Mouse (Mus musculus): Measurements from ENCODE around the gene Rem1. TPM values are rescaled to one million over a fixed set of nuclear protein-coding genes. Genes with fewer than 3 reads are reported as not detected.

The Rem1 gene
- polyA plus RNA-seq, 1 experiment from 2014 or later, result 1.3 TPM

GRCm38 (mm10) chr2:152612193-152612592, 14.6 kb upstream of the Rem1 start:
- ATAC-seq, result no peak

DNA sequence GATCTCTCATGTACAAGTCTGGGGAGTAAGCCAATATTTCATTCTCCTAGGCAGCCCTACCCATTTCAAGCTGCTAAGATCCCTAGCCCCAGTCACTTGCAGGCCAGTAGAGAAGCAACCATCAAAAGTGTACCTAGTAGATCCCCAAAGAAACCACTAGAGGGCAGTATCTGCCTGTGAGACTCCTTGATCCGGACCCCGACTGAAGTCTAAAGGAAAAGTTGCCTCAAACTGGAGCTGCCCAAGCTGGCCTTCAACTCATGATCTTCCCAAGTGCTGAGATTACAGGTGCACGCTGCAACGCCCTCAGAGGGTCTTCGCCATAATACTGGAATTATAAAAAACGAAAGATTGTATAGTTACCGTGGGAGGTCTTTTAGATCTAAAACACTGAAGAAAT, 11.2 kb upstream of the Rem1 start:
- 11% methylated on average over 7 of the region's 7 CpGs for WGBS (ENCODE audit: insufficient replicate concordance)
- Histone ChIP-seq H3K27me3 (replicated peaks) (0 out of 2 replicates have a peak, but pooled peaks cover 14% of the 10 kb centered on the region), H3K4me3 (no peak overlapping the region), H3K9ac (no peak overlapping the region), H3K9me3 (replicated peaks) (no peaks in the 10 kb centered on the region), H3K4me2 (no peak overlapping the region), H3K36me3 (no peaks in the 10 kb centered on the region), H3K27ac (no peak overlapping the region), H3K4me1 (no peaks in the 10 kb centered on the region)
- ATAC-seq, result no peak

More at GRCm38 (mm10) chr2:152612193-152612592, 14.6 kb upstream of the Rem1 start:
- Histone ChIP-seq H3K27ac (no peak overlapping the region), H3K27me3 (replicated peaks) (no peaks in the 10 kb centered on the region), H3K9ac (no peak overlapping the region), H3K36me3 (no peaks in the 10 kb centered on the region), H3K4me1 (no peaks in the 10 kb centered on the region), H3K4me2 (no peak overlapping the region), H3K9me3 (replicated peaks) (no peaks in the 10 kb centered on the region), H3K4me3 (no peak overlapping the region)
- WGBS (ENCODE audit: insufficient replicate concordance), result 56% methylated on average over 8 of the region's 8 CpGs

- H3K36me3 ChIP-seq, result no peaks in the 10 kb centered on the region
- H3K27me3 ChIP-seq (replicated peaks), result peaks cover 23% of the 10 kb centered on the region
- WGBS (ENCODE audit: insufficient replicate concordance), result 28% methylated on average over 6 of the region's 6 CpGs
- ATAC-seq, result no peak
- H3K9ac ChIP-seq, result no peak overlapping the region
- H3K4me2 ChIP-seq, result no peak overlapping the region
- H3K4me1 ChIP-seq, result no peaks in the 10 kb centered on the region
- H3K27ac ChIP-seq, result no peak overlapping the region
- no peaks in the 10 kb centered on the region for H3K9me3 ChIP-seq (replicated peaks)
- H3K4me3 ChIP-seq, result no peak overlapping the region
These were observed 10.3 kb upstream of the Rem1 start for GRCm38 (mm10) chr2:152616470-152616869.

GRCm38 (mm10) chr2:152617374-152617773, 9.4 kb upstream of the Rem1 start:
- no peak for ATAC-seq
- no peaks in the 10 kb centered on the region for H3K4me1 ChIP-seq

GRCm38 (mm10) chr2:152620367-152621134, 6.2 kb upstream of the Rem1 start:
- ATAC-seq, result no peak
- Histone ChIP-seq H3K9me3 (replicated peaks) (no peaks in the 10 kb centered on the region), H3K27ac (no peak overlapping the region), H3K27me3 (replicated peaks) (peaks cover 41% of the 10 kb centered on the region), H3K4me3 (no peak overlapping the region), H3K36me3 (no peaks in the 10 kb centered on the region), H3K9ac (no peak overlapping the region), H3K4me2 (no peak overlapping the region), H3K4me1 (no peaks in the 10 kb centered on the region)
- WGBS (ENCODE audit: insufficient replicate concordance), result 40% methylated on average over 9 of the region's 9 CpGs

More at GRCm38 (mm10) chr2:152617374-152617773, 9.4 kb upstream of the Rem1 start:
- H3K9ac ChIP-seq, result no peak overlapping the region
- no peak overlapping the region for H3K4me2 ChIP-seq
- no peaks in the 10 kb centered on the region for H3K9me3 ChIP-seq (replicated peaks)
- no peak overlapping the region for H3K4me3 ChIP-seq
- no peak overlapping the region for H3K27ac ChIP-seq
- H3K27me3 ChIP-seq (replicated peaks), result peaks cover 28% of the 10 kb centered on the region
- 44% methylated on average over 5 of the region's 5 CpGs for WGBS (ENCODE audit: insufficient replicate concordance)
- H3K36me3 ChIP-seq, result no peaks in the 10 kb centered on the region

DNA sequence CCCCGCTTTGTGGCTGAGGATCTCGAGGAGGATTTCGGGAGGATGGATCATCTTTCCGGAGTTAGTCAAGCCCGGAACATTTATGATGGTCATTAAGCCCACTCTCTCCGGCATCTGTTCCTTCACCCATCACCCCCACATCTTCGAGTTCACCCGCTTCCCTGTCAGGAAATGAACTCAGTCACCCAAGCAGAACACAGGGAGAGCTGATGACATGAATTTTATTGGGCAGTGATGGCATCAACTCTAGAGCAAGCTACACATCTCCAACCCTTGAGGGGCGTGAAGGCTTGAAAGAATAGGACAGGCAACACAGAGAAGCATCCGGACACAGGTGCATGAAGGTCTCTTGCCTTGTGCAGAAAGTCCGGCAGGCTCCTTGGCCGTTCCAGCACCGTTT, 4.6 kb upstream of the Rem1 start:
- H3K4me2 ChIP-seq, result no peak overlapping the region
- H3K4me3 ChIP-seq, result no peak overlapping the region
- no peak for ATAC-seq
- peaks cover 57% of the 10 kb centered on the region for H3K27me3 ChIP-seq (replicated peaks)
- no peak overlapping the region for H3K9ac ChIP-seq
- 59% methylated on average over 13 of the region's 13 CpGs for WGBS (ENCODE audit: insufficient replicate concordance)
- peaks cover 9% of the 10 kb centered on the region; the same call in 1 of the 2 replicates for H3K4me1 ChIP-seq
- H3K36me3 ChIP-seq, result no peaks in the 10 kb centered on the region
- H3K9me3 ChIP-seq (replicated peaks), result no peaks in the 10 kb centered on the region
- H3K27ac ChIP-seq, result no peak overlapping the region

DNA sequence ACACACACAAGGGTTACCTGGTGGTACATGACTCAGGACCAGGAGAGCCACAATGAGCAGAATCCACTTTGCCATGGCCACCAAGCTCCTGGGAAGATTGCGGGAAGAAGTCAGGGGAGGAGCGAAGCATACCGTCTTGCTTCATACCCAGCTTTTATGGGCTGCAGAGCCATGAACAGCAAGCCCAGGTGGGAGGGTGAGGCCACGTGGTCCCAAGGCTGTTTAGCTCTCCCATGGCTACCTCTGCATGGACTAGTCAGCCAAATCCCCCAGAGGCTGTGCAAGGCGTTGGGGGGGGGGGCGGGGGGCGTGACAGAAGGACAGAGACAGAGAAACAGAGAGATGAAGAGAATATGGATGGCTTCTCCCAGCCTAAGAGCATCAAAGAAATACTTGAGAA, 3.8 kb upstream of the Rem1 start, which contains the start of gene Defb25:
Defb25 (minus strand) TSS at position 101 of the 400 bp plus-strand sequence.
- H3K4me2 ChIP-seq, result no peak within 1 kb of the TSS
- peaks cover 13% of the 10 kb centered on the region; the same call in 1 of the 2 replicates for H3K4me1 ChIP-seq
- peaks cover 65% of the 10 kb centered on the region for H3K27me3 ChIP-seq (replicated peaks)
- H3K36me3 ChIP-seq, result no peaks in the 10 kb centered on the region
- no peak within 1 kb of the TSS for H3K27ac ChIP-seq
- no peak for ATAC-seq
- H3K4me3 ChIP-seq, result no peak within 1 kb of the TSS
- no peaks in the 10 kb centered on the region for H3K9me3 ChIP-seq (replicated peaks)
- no peak within 1 kb of the TSS for H3K9ac ChIP-seq
- 70% methylated on average over 7 of the region's 7 CpGs for WGBS (ENCODE audit: insufficient replicate concordance)

DNA sequence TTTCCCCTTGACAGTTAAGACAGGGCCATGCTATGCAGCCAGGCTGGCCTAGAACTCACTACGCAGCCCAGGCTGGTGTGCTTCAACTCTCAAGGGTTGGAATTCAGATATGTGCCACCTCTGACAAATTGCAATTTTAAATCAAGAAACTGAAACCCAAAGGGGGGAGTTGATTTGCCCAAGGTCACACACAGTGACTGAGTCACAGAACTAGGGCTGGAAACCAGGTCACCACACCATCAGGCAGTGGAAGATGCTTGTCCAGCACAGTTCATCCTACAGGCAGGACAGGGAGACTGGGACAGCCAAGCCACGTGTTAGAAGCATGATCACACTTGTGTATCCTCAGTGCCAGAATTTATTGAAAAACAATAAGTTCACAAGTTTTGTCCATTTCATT, 2.2 kb upstream of the Rem1 start:
- ATAC-seq, result no peak
- WGBS (ENCODE audit: insufficient replicate concordance), result 66% methylated on average over 2 of the region's 2 CpGs
- no peak overlapping the region for H3K27ac ChIP-seq
- H3K27me3 ChIP-seq (replicated peaks), result peaks cover 75% of the 10 kb centered on the region
- no peak overlapping the region for H3K4me3 ChIP-seq
- no peak overlapping the region for H3K4me2 ChIP-seq
- H3K36me3 ChIP-seq, result no peaks in the 10 kb centered on the region
- H3K9me3 ChIP-seq (replicated peaks), result no peaks in the 10 kb centered on the region
- H3K4me1 ChIP-seq, result peaks cover 13% of the 10 kb centered on the region; the same call in 1 of the 2 replicates
- H3K9ac ChIP-seq, result no peak overlapping the region

- Histone ChIP-seq H3K9ac (no peak overlapping the region), H3K9me3 (replicated peaks) (no peaks in the 10 kb centered on the region), H3K4me3 (no peak overlapping the region), H3K36me3 (no peaks in the 10 kb centered on the region), H3K4me2 (no peak overlapping the region), H3K4me1 (peaks cover 13% of the 10 kb centered on the region; the same call in 1 of the 2 replicates), H3K27ac (no peak overlapping the region), H3K27me3 (replicated peaks) (peaks cover 77% of the 10 kb centered on the region)
- no peak for ATAC-seq
- whole genome bisulfite sequencing (ENCODE audit: insufficient replicate concordance), result 15% methylated on average over 1 of the region's 1 CpGs
These were observed 1.5 kb upstream of the Rem1 start for GRCm38 (mm10) chr2:152625256-152625655.

- WGBS (ENCODE audit: insufficient replicate concordance), result 35% methylated on average over 17 of the region's 17 CpGs
- ATAC-seq, result no peak
- Histone ChIP-seq H3K36me3 (no peaks in the 10 kb centered on the region), H3K9ac (no peak overlapping the region), H3K27me3 (replicated peaks) (peaks cover 74% of the 10 kb centered on the region), H3K4me1 (peaks cover 13% of the 10 kb centered on the region; the same call in 1 of the 2 replicates), H3K27ac (no peak overlapping the region), H3K9me3 (replicated peaks) (no peaks in the 10 kb centered on the region), H3K4me3 (no peak overlapping the region), H3K4me2 (no peak overlapping the region)
These were observed 1.3 kb downstream of the Rem1 start for GRCm38 (mm10) chr2:152628066-152628465.

- no peak overlapping the region for H3K4me3 ChIP-seq
- H3K27me3 ChIP-seq (replicated peaks), result peaks cover 80% of the 10 kb centered on the region
- ATAC-seq, result no peak
- WGBS (ENCODE audit: insufficient replicate concordance), result 47% methylated on average over 3 of the region's 3 CpGs
- no peak overlapping the region for H3K4me2 ChIP-seq
- no peaks in the 10 kb centered on the region for H3K9me3 ChIP-seq (replicated peaks)
- H3K27ac ChIP-seq, result no peak overlapping the region
- no peak overlapping the region for H3K9ac ChIP-seq
- H3K36me3 ChIP-seq, result no peaks in the 10 kb centered on the region
- peaks cover 13% of the 10 kb centered on the region; the same call in 1 of the 2 replicates for H3K4me1 ChIP-seq
These were observed 2.5 kb downstream of the Rem1 start for GRCm38 (mm10) chr2:152629239-152629638.

GRCm38 (mm10) chr2:152629904-152630303, 3.2 kb downstream of the Rem1 start:
- Histone ChIP-seq H3K9ac (no peak overlapping the region), H3K27me3 (replicated peaks) (peaks cover 85% of the 10 kb centered on the region), H3K4me2 (no peak overlapping the region), H3K27ac (no peak overlapping the region), H3K36me3 (no peaks in the 10 kb centered on the region), H3K9me3 (replicated peaks) (no peaks in the 10 kb centered on the region), H3K4me1 (peaks cover 13% of the 10 kb centered on the region; the same call in 1 of the 2 replicates), H3K4me3 (no peak overlapping the region)
- WGBS (ENCODE audit: insufficient replicate concordance), result 76% methylated on average over 6 of the region's 6 CpGs
- ATAC-seq, result no peak

All from liver, embryonic 12.5 days (tissue).